Mouse (Mus musculus) ES-E14 (cell line): ENCODE measurements around the gene Alg14. TPM values are rescaled to one million over a fixed set of nuclear protein-coding genes. Genes with fewer than 3 reads are reported as not detected.

Experiments
- DNase-seq: peaks from one replicate; pipeline ENCODE4 v3.0.0-alpha.2; 2013; ENCODE audit warnings: low read depth, low spot score
- H3K27ac ChIP-seq: 2 replicates; pipeline ENCODE4 v1.5.1; 2012; ENCODE audit warnings: low read depth, mild to moderate bottlenecking, low read length, moderate library complexity, mixed read lengths; ENCODE audit not compliant: poor library complexity, insufficient read depth, severe bottlenecking
- H3K36me3 ChIP-seq: 2 replicates; pipeline ENCODE4 v1.6.1; 2012; ENCODE audit warnings: mild to moderate bottlenecking, low read length, moderate library complexity, mixed read lengths; ENCODE audit not compliant: control insufficient read depth, poor library complexity, insufficient read depth, severe bottlenecking
- H3K4me1 ChIP-seq, 2 experiments: fragments of 150-350 bp in 1 of 2; sonication (generic) in 1 of 2; 2 replicates each; pipeline ENCODE4 v1.6.1; 2012; ENCODE audit warnings: low read length in 2 of 2, mild to moderate bottlenecking in 1 of 2, mixed read lengths in 1 of 2; ENCODE audit not compliant: control insufficient read depth in 2 of 2, insufficient read depth in 2 of 2, poor library complexity in 1 of 2
- H3K4me3 ChIP-seq, 2 experiments: fragments of 150-350 bp in 1 of 2; sonication (generic) in 1 of 2; 2 replicates each; pipeline ENCODE4 v1.5.1; 2012; ENCODE audit warnings: low read length in 2 of 2, low read depth in 1 of 2, mild to moderate bottlenecking in 1 of 2, mixed read lengths in 1 of 2; ENCODE audit not compliant: insufficient read depth in 1 of 2, poor library complexity in 1 of 2, severe bottlenecking in 1 of 2
- H3K9ac ChIP-seq: 2 replicates; pipeline ENCODE4 v1.6.1; 2012; ENCODE audit warnings: low read depth, mild to moderate bottlenecking, low read length, mixed read lengths; ENCODE audit not compliant: poor library complexity, insufficient read depth, severe bottlenecking
- H3K9me3 ChIP-seq: fragments of 150-350 bp; sonication (generic); 2 replicates; pipeline ENCODE4 v1.6.1; 2012; ENCODE audit warnings: low read depth, mild to moderate bottlenecking, low read length; ENCODE audit not compliant: control insufficient read depth, insufficient read depth
- CHD2 ChIP-seq: IDR thresholded peaks from 2 replicates; pipeline ENCODE4 v1.6.1; 2014; ENCODE audit warnings: mild to moderate bottlenecking, low read depth, low read length, inconsistent platforms
- HCFC1 ChIP-seq: IDR thresholded peaks from 2 replicates; pipeline ENCODE4 v1.6.1; 2012; ENCODE audit warnings: low read length, inconsistent platforms, borderline replicate concordance; ENCODE audit not compliant: insufficient read depth
- MAFK ChIP-seq: IDR thresholded peaks from 2 replicates; pipeline ENCODE4 v1.6.1; 2014; ENCODE audit warnings: mild to moderate bottlenecking, low read depth, low read length, inconsistent platforms; ENCODE audit not compliant: insufficient read depth
- ZC3H11A ChIP-seq: IDR thresholded peaks from 2 replicates; pipeline ENCODE4 v1.6.1; 2012; ENCODE audit warnings: low read depth, mild to moderate bottlenecking, inconsistent platforms, low read length, borderline replicate concordance
- ZNF384 ChIP-seq: IDR thresholded peaks from 2 replicates; pipeline ENCODE4 v1.6.1; 2012; ENCODE audit warnings: low read depth, low read length, inconsistent platforms
- in situ Hi-C, 2 experiments: fragments of 600-800 bp; cut with MboI; formaldehyde crosslinking; loops; one replicate each; pipeline ENCODE4 v1.15.1; 2025; ENCODE audit warnings: low sequenced_read_pairs in 2 of 2, inconsistent platforms in 1 of 2; ENCODE audit not compliant: unreplicated experiment in 2 of 2
- total RNA-seq: library from RNA; depleted of rRNA; stranded (reverse); fragments of 300-350 nt; gene quantifications from 2 replicates; pipeline ENCODE4 v1.2.3, GENCODE M21; 2012

Gene Alg14
- total RNA-seq, 1 experiment: 18.4 TPM

- Histone ChIP-seq H3K4me1 (no peaks in the 10 kb centered on the region), H3K36me3 (no peaks in the 10 kb centered on the region; the same call in 1 of the 2 replicates), H3K27ac (no peak overlapping the region), H3K9me3 (no peaks in the 10 kb centered on the region), H3K9ac (no peak overlapping the region), H3K4me3 (no peak overlapping the region)
- in situ Hi-C loops: loop anchor here (10.0 to 25.0 kb wide), 2 partner anchors 195 to 428 kb away; no protein-coding TSS in a partner anchor
- TF ChIP-seq HCFC1 (no peak), CHD2 (no peak), ZC3H11A (no peak), ZNF384 (no peak), MAFK (no peak)
- DNase-seq: no peak
Measured at GRCm38 (mm10) chr3:121309429-121309828, 17.9 kb downstream of the Alg14 start.

- DNase-seq: no peak
- Histone ChIP-seq H3K36me3 (no peaks in the 10 kb centered on the region; the same call in 1 of the 2 replicates), H3K9ac (no peak overlapping the region), H3K4me1 (no peaks in the 10 kb centered on the region), H3K9me3 (no peaks in the 10 kb centered on the region), H3K27ac (no peak overlapping the region), H3K4me3 (no peak overlapping the region)
- no peak for TF ChIP-seq HCFC1
- no peak for TF ChIP-seq CHD2
- TF ChIP-seq ZNF384: no peak
- TF ChIP-seq ZC3H11A: no peak
- TF ChIP-seq MAFK: no peak
- in situ Hi-C loops: loop anchor here (10.0 to 25.0 kb wide), 2 partner anchors 195 to 427 kb away; no protein-coding TSS in a partner anchor
Measured at GRCm38 (mm10) chr3:121309896-121310714, 18.5 kb downstream of the Alg14 start.

GRCm38 (mm10) chr3:121312426-121312825, 20.9 kb downstream of the Alg14 start:
- TF ChIP-seq CHD2 (no peak), HCFC1 (no peak), ZC3H11A (no peak)
- no peaks in the 10 kb centered on the region for H3K9me3 ChIP-seq
- no peak overlapping the region for H3K9ac ChIP-seq
- no peaks in the 10 kb centered on the region; a peak in 1 of 4 replicates for H3K4me1 ChIP-seq
- H3K4me3 ChIP-seq: no peak overlapping the region
- no peak overlapping the region for H3K27ac ChIP-seq
- in situ Hi-C loops: loop anchor here in 1 of 2 experiments (25.0 kb wide), 1 partner anchor 425 kb away; no protein-coding TSS in a partner anchor
- DNase-seq: no peak
- H3K36me3 ChIP-seq: no peaks in the 10 kb centered on the region; the same call in 1 of the 2 replicates

- no peak for DNase-seq
Measured at GRCm38 (mm10) chr3:121312979-121313378, 21.4 kb downstream of the Alg14 start.

More at GRCm38 (mm10) chr3:121312979-121313378, 21.4 kb downstream of the Alg14 start:
- H3K4me3 ChIP-seq: no peak overlapping the region
- no peaks in the 10 kb centered on the region; a peak in 1 of 4 replicates for H3K4me1 ChIP-seq
- TF ChIP-seq CHD2 (no peak), MAFK (no peak), HCFC1 (no peak), ZNF384 (no peak), ZC3H11A (no peak)
- H3K27ac ChIP-seq: no peak overlapping the region
- no peaks in the 10 kb centered on the region; the same call in 1 of the 2 replicates for H3K36me3 ChIP-seq
- H3K9me3 ChIP-seq: no peaks in the 10 kb centered on the region
- H3K9ac ChIP-seq: no peak overlapping the region
- in situ Hi-C loops: loop anchor here in 1 of 2 experiments (25.0 kb wide), 1 partner anchor 424 kb away; no protein-coding TSS in a partner anchor
